Mouse (Mus musculus): ENCODE data around the gene Pias3. TPM values are rescaled to one million over a fixed set of nuclear protein-coding genes. Genes with fewer than 3 reads are reported as not detected.
"Not testable (repeated sequence)": the region's sequence is repeated elsewhere in the genome, so short reads cannot be mapped to it uniquely, and the experiment has no call there.

Pias3 gene
- polyA plus RNA-seq, 1 experiment from 2014 or later = 54.6 TPM

- Histone ChIP-seq H3K9ac (ENCODE audit: low read length) (no peak overlapping the region), H3K36me3 (ENCODE audit: control insufficient read depth, insufficient read depth, low read length) (no peaks in the 10 kb centered on the region), H3K9me3 (replicated peaks; ENCODE audit: control insufficient read depth, low read length) (no peaks in the 10 kb centered on the region), H3K4me3 (replicated peaks; ENCODE audit: low read length) (no peak overlapping the region), H3K27ac (ENCODE audit: low read length) (no peak overlapping the region), H3K4me1 (ENCODE audit: control insufficient read depth, insufficient read depth, low read length) (peaks cover 8% of the 10 kb centered on the region), H3K27me3 (ENCODE audit: control insufficient read depth, insufficient read depth, low read length) (no peaks in the 10 kb centered on the region), H3K4me2 (ENCODE audit: low read depth, low read length) (no peak overlapping the region)
- no peak for ATAC-seq (ENCODE audit: insufficient read depth, low FRiP score)
- WGBS = 90% methylated on average over 1 of the region's 1 CpGs
Measured at GRCm38 (mm10) chr3:96733984-96734383, 37.8 kb downstream of the Pias3 start.

- no peak for ATAC-seq (ENCODE audit: insufficient read depth, low FRiP score)
- Histone ChIP-seq H3K9me3 (replicated peaks; ENCODE audit: control insufficient read depth, low read length) (no peaks in the 10 kb centered on the region), H3K4me2 (ENCODE audit: low read depth, low read length) (no peak overlapping the region), H3K4me3 (replicated peaks; ENCODE audit: low read length) (no peak overlapping the region), H3K36me3 (ENCODE audit: control insufficient read depth, insufficient read depth, low read length) (no peaks in the 10 kb centered on the region), H3K4me1 (ENCODE audit: control insufficient read depth, insufficient read depth, low read length) (no peaks in the 10 kb centered on the region), H3K27ac (ENCODE audit: low read length) (no peak overlapping the region), H3K27me3 (ENCODE audit: control insufficient read depth, insufficient read depth, low read length) (no peaks in the 10 kb centered on the region), H3K9ac (ENCODE audit: low read length) (no peak overlapping the region)
- WGBS = 86% methylated on average over 2 of the region's 2 CpGs
Measured at GRCm38 (mm10) chr3:96735200-96735599, 39.0 kb downstream of the Pias3 start.

GRCm38 (mm10) chr3:96737013-96737740, 41.0 kb downstream of the Pias3 start:
- H3K36me3 ChIP-seq (ENCODE audit: control insufficient read depth, insufficient read depth, low read length) = no peaks in the 10 kb centered on the region
- no peaks in the 10 kb centered on the region for H3K27me3 ChIP-seq (ENCODE audit: control insufficient read depth, insufficient read depth, low read length)
- H3K4me2 ChIP-seq (ENCODE audit: low read depth, low read length) = no peak overlapping the region
- H3K9ac ChIP-seq (ENCODE audit: low read length) = no peak overlapping the region
- no peak overlapping the region for H3K27ac ChIP-seq (ENCODE audit: low read length)
- no peaks in the 10 kb centered on the region for H3K9me3 ChIP-seq (replicated peaks; ENCODE audit: control insufficient read depth, low read length)
- ATAC-seq (ENCODE audit: insufficient read depth, low FRiP score) = no peak
- 32% methylated on average over 1 of the region's 1 CpGs for WGBS
- H3K4me1 ChIP-seq (ENCODE audit: control insufficient read depth, insufficient read depth, low read length) = no peaks in the 10 kb centered on the region
- no peak overlapping the region for H3K4me3 ChIP-seq (replicated peaks; ENCODE audit: low read length)

- no peak overlapping the region for H3K27ac ChIP-seq (ENCODE audit: low read length)
- ATAC-seq (ENCODE audit: insufficient read depth, low FRiP score) = no peak
- WGBS = 79% methylated on average over 1 of the region's 1 CpGs
- no peaks in the 10 kb centered on the region for H3K4me1 ChIP-seq (ENCODE audit: control insufficient read depth, insufficient read depth, low read length)
- no peak overlapping the region for H3K4me2 ChIP-seq (ENCODE audit: low read depth, low read length)
- no peaks in the 10 kb centered on the region for H3K27me3 ChIP-seq (ENCODE audit: control insufficient read depth, insufficient read depth, low read length)
- no peaks in the 10 kb centered on the region for H3K36me3 ChIP-seq (ENCODE audit: control insufficient read depth, insufficient read depth, low read length)
- no peak overlapping the region for H3K4me3 ChIP-seq (replicated peaks; ENCODE audit: low read length)
- no peaks in the 10 kb centered on the region for H3K9me3 ChIP-seq (replicated peaks; ENCODE audit: control insufficient read depth, low read length)
- no peak overlapping the region for H3K9ac ChIP-seq (ENCODE audit: low read length)
Measured at GRCm38 (mm10) chr3:96737995-96738394, 41.8 kb downstream of the Pias3 start.

GRCm38 (mm10) chr3:96740279-96740678, 44.1 kb downstream of the Pias3 start:
- H3K9me3 ChIP-seq (replicated peaks; ENCODE audit: control insufficient read depth, low read length); H3K9ac ChIP-seq (ENCODE audit: low read length); H3K36me3 ChIP-seq (ENCODE audit: control insufficient read depth, insufficient read depth, low read length); H3K27me3 ChIP-seq (ENCODE audit: control insufficient read depth, insufficient read depth, low read length); H3K4me2 ChIP-seq (ENCODE audit: low read depth, low read length); H3K4me1 ChIP-seq (ENCODE audit: control insufficient read depth, insufficient read depth, low read length); H3K4me3 ChIP-seq (replicated peaks; ENCODE audit: low read length); ATAC-seq (ENCODE audit: insufficient read depth, low FRiP score); H3K27ac ChIP-seq (ENCODE audit: low read length): not testable (repeated sequence)

GRCm38 (mm10) chr3:96744348-96744747, 48.2 kb downstream of the Pias3 start:
- no peak overlapping the region for H3K4me3 ChIP-seq (replicated peaks; ENCODE audit: low read length)
- H3K4me2 ChIP-seq (ENCODE audit: low read depth, low read length) = no peak overlapping the region
- H3K36me3 ChIP-seq (ENCODE audit: control insufficient read depth, insufficient read depth, low read length) = no peaks in the 10 kb centered on the region
- no peak overlapping the region for H3K9ac ChIP-seq (ENCODE audit: low read length)
- ATAC-seq (ENCODE audit: insufficient read depth, low FRiP score) = no peak
- no peaks in the 10 kb centered on the region for H3K27me3 ChIP-seq (ENCODE audit: control insufficient read depth, insufficient read depth, low read length)
- H3K9me3 ChIP-seq (replicated peaks; ENCODE audit: control insufficient read depth, low read length) = no peaks in the 10 kb centered on the region
- 92% methylated on average over 3 of the region's 3 CpGs for WGBS
- H3K4me1 ChIP-seq (ENCODE audit: control insufficient read depth, insufficient read depth, low read length) = no peaks in the 10 kb centered on the region
- no peak overlapping the region for H3K27ac ChIP-seq (ENCODE audit: low read length)

GRCm38 (mm10) chr3:96746829-96747228, 50.6 kb downstream of the Pias3 start:
- Histone ChIP-seq H3K9me3 (replicated peaks; ENCODE audit: control insufficient read depth, low read length) (no peaks in the 10 kb centered on the region), H3K9ac (ENCODE audit: low read length) (no peak overlapping the region), H3K4me3 (replicated peaks; ENCODE audit: low read length) (no peak overlapping the region), H3K27me3 (ENCODE audit: control insufficient read depth, insufficient read depth, low read length) (no peaks in the 10 kb centered on the region), H3K36me3 (ENCODE audit: control insufficient read depth, insufficient read depth, low read length) (no peaks in the 10 kb centered on the region), H3K27ac (ENCODE audit: low read length) (no peak overlapping the region), H3K4me1 (ENCODE audit: control insufficient read depth, insufficient read depth, low read length) (no peaks in the 10 kb centered on the region), H3K4me2 (ENCODE audit: low read depth, low read length) (no peak overlapping the region)
- ATAC-seq (ENCODE audit: insufficient read depth, low FRiP score) = no peak
- 58% methylated on average over 1 of the region's 1 CpGs for WGBS

Other genes with a start within 250 kb of the Pias3 start
- gene BC107364, start 244.1 kb upstream of the Pias3 start, polyA plus RNA-seq (2015; fragmentation: Nextera tagmentation; extraction: Ambion mirVana) = 0.17 and 0.29 TPM in 2 replicates
- 0.50 and 3.8 TPM in 2 replicates for gene Hfe2, start 171.2 kb upstream of the Pias3 start, polyA plus RNA-seq (2015; fragmentation: Nextera tagmentation; extraction: Ambion mirVana)
- gene Txnip, start 138.4 kb upstream of the Pias3 start, polyA plus RNA-seq (2015; fragmentation: Nextera tagmentation; extraction: Ambion mirVana) = 164 and 179 TPM in 2 replicates
- gene Gm16253, start 119.4 kb upstream of the Pias3 start, polyA plus RNA-seq (2015; fragmentation: Nextera tagmentation; extraction: Ambion mirVana) = 0.89 and 1.1 TPM in 2 replicates
- 26.4 and 29.8 TPM in 2 replicates for gene Polr3gl, start 102.2 kb upstream of the Pias3 start, polyA plus RNA-seq (2015; fragmentation: Nextera tagmentation; extraction: Ambion mirVana)
- gene Ankrd34a, start 99.7 kb upstream of the Pias3 start, polyA plus RNA-seq (2015; fragmentation: Nextera tagmentation; extraction: Ambion mirVana) = 2.2 and 2.7 TPM in 2 replicates
- 7.2 and 7.5 TPM in 2 replicates for gene Lix1l, start 95.2 kb upstream of the Pias3 start, polyA plus RNA-seq (2015; fragmentation: Nextera tagmentation; extraction: Ambion mirVana)
- 102 and 104 TPM in 2 replicates for gene Rbm8a, start 66.5 kb upstream of the Pias3 start, polyA plus RNA-seq (2015; fragmentation: Nextera tagmentation; extraction: Ambion mirVana)
- 43.7 and 44.6 TPM in 2 replicates for gene Pex11b, start 61.0 kb upstream of the Pias3 start, polyA plus RNA-seq (2015; fragmentation: Nextera tagmentation; extraction: Ambion mirVana)
- 0.07 and 0.09 TPM in 2 replicates for gene Gm42957, start 60.9 kb upstream of the Pias3 start, polyA plus RNA-seq (2015; fragmentation: Nextera tagmentation; extraction: Ambion mirVana)
- gene Itga10, start 50.8 kb upstream of the Pias3 start, polyA plus RNA-seq (2015; fragmentation: Nextera tagmentation; extraction: Ambion mirVana) = 0.85 and 1.2 TPM in 2 replicates
- gene Ankrd35, start 26.3 kb upstream of the Pias3 start, polyA plus RNA-seq (2015; fragmentation: Nextera tagmentation; extraction: Ambion mirVana) = 8.0 and 10.5 TPM in 2 replicates
- gene Nudt17, start 12.2 kb downstream of the Pias3 start, polyA plus RNA-seq (2015; fragmentation: Nextera tagmentation; extraction: Ambion mirVana) = 7.0 and 9.2 TPM in 2 replicates
- 30.3 and 33.9 TPM in 2 replicates for gene Polr3c, start 31.2 kb downstream of the Pias3 start, polyA plus RNA-seq (2015; fragmentation: Nextera tagmentation; extraction: Ambion mirVana)
- 34.0 and 38.4 TPM in 2 replicates for gene Rnf115, start 31.3 kb downstream of the Pias3 start, polyA plus RNA-seq (2015; fragmentation: Nextera tagmentation; extraction: Ambion mirVana)
- gene Pdzk1, start 132.9 kb downstream of the Pias3 start, polyA plus RNA-seq (2015; fragmentation: Nextera tagmentation; extraction: Ambion mirVana) = 4.6 and 5.2 TPM in 2 replicates
- 0.20 and 0.30 TPM in 2 replicates for gene Cd160, start 133.0 kb downstream of the Pias3 start, polyA plus RNA-seq (2015; fragmentation: Nextera tagmentation; extraction: Ambion mirVana)
- gene Gja5, start 208.3 kb downstream of the Pias3 start, polyA plus RNA-seq (2015; fragmentation: Nextera tagmentation; extraction: Ambion mirVana) = 11.4 and 12.5 TPM in 2 replicates
- gene Gpr89, start 209.0 kb downstream of the Pias3 start, polyA plus RNA-seq (2015; fragmentation: Nextera tagmentation; extraction: Ambion mirVana) = 45.6 and 50.3 TPM in 2 replicates
- not detected in 2 replicates for gene Gja8, start 229.6 kb downstream of the Pias3 start, polyA plus RNA-seq (2015; fragmentation: Nextera tagmentation; extraction: Ambion mirVana)